Mouse (Mus musculus) liver, adult 2 months (tissue): ENCODE data around the gene Vdac1.

Experiments used
- CTCF ChIP-seq: fragments of 200-500 bp; IDR thresholded peaks from 2 replicates; pipeline ENCODE4 v1.5.1; 2011; ENCODE audit warnings: low read depth, low read length, control low read depth
- POLR2A ChIP-seq: fragments of 200-500 bp; IDR thresholded peaks from 2 replicates; pipeline ENCODE4 v1.6.1; 2011; ENCODE audit warnings: low read length, control low read depth; ENCODE audit not compliant: insufficient read depth; ENCODE audit errors: extremely low read depth

DNA sequence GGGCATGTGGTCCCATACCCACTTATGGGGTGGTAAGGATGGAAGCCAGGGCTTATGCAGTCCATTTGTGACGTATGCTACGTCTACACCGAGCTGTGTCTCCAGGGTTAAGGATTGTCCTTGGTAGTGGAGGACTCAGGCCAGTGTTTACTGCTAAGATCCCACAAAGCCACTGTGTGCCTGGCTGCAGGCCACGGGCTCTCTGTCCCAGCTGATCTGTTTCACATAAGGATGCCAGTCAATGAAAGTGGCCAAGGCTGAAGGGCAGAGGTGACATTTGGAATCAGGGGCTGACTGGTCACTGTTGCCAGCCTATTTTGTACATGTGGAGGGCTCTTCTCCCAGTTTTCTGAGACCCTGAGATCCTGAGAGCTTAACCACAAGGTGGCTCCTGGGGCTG, 16.9 kb downstream of the Vdac1 start:
- TF ChIP-seq POLR2A = no peak
- TF ChIP-seq CTCF = 0 out of 2 replicates have a peak, but pooled peaks have one; percentile 7
